Mouse (Mus musculus) heart, embryonic 11.5 days (tissue): ENCODE data around the gene Mzt1. TPM values are rescaled to one million over a fixed set of nuclear protein-coding genes. Genes with fewer than 3 reads are reported as not detected.

ENCODE experiments used
- ATAC-seq: fragments of 200-750 bp; cut with Nextera tagmentation; replicated peaks from 2 replicates; pipeline ENCODE4 v1.8.0; 2017; ENCODE audit warnings: moderate library complexity; ENCODE audit not compliant: insufficient number of reproducible peaks, low FRiP score, low TSS enrichment
- H3K27ac ChIP-seq: fragments of 300-500 bp; sonication (generic); 2 replicates; pipeline ENCODE4 v1.5.1; 2014; ENCODE audit warnings: mild to moderate bottlenecking, low read depth, low read length
- H3K27me3 ChIP-seq: fragments of 300-500 bp; sonication (generic); 2 replicates; pipeline ENCODE4 v1.6.1; 2014; ENCODE audit warnings: mild to moderate bottlenecking, low read length, mixed read lengths; ENCODE audit not compliant: control insufficient read depth, insufficient read depth
- H3K36me3 ChIP-seq: fragments of 300-500 bp; sonication (generic); 2 replicates; pipeline ENCODE4 v1.6.1; 2014; ENCODE audit warnings: mild to moderate bottlenecking, low read length, moderate library complexity, mixed read lengths; ENCODE audit not compliant: control insufficient read depth, insufficient read depth
- H3K4me1 ChIP-seq: fragments of 300-500 bp; sonication (generic); 2 replicates; pipeline ENCODE4 v1.6.1; 2014; ENCODE audit warnings: low read length; ENCODE audit not compliant: control insufficient read depth, insufficient read depth
- H3K4me2 ChIP-seq: fragments of 300-500 bp; sonication (generic); 2 replicates; pipeline ENCODE4 v1.6.1; 2014; ENCODE audit warnings: mild to moderate bottlenecking, moderate library complexity
- H3K4me3 ChIP-seq: fragments of 300-500 bp; sonication (generic); 2 replicates; pipeline ENCODE4 v1.5.1; 2014; ENCODE audit warnings: low read depth, low read length
- H3K9ac ChIP-seq: fragments of 300-500 bp; sonication (generic); 2 replicates; pipeline ENCODE4 v1.6.1; 2014; ENCODE audit warnings: mild to moderate bottlenecking, low read depth, low read length, moderate library complexity
- H3K9me3 ChIP-seq: fragments of 300-500 bp; sonication (generic); replicated peaks from 2 replicates; pipeline ENCODE4 v1.6.1; 2016; ENCODE audit warnings: low read length; ENCODE audit not compliant: control insufficient read depth
- WGBS: fragments of 180-500 bp; shearing (Covaris S2); extraction: QIAGEN DNeasy Blood & Tissue Kit; methylation state at CpG from one replicate; pipeline ENCODE4 v1.1.7; 2014; ENCODE audit not compliant: insufficient replicate concordance; 5-methylcytosine and 5-hydroxymethylcytosine counted together
- polyA plus RNA-seq: library from polyadenylated mRNA; unstranded; fragments of >200 nt; fragmentation: Nextera tagmentation; extraction: Ambion mirVana; gene quantifications from 2 replicates; pipeline ENCODE4 v1.2.1, GENCODE M21; 2014

Mzt1 gene
- polyA plus RNA-seq, 1 experiment from 2014 or later, result 97.9 TPM

DNA sequence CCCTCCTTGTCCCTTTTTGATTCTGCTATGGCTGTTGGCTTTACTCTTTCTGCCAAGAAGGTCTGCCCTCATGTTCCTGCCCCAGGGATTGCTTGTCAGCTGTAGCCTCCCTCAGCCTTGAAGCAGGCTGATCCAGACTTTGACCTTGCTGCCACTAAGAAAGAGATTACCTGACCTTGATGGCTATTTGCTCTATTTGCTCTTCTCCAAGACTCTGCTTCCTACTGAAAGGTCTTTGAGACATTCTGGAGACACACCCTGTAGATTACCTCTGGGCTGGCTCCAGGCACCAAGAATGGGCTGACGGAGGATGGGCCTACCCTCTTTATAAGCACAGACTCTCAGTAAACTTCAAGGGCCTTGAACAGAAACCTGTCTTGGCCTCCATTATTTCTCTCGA, 53.5 kb downstream of the Mzt1 start:
- H3K27me3 ChIP-seq, result no peaks in the 10 kb centered on the region
- H3K27ac ChIP-seq, result no peak overlapping the region
- no peak overlapping the region for H3K4me3 ChIP-seq
- no peak overlapping the region for H3K4me2 ChIP-seq
- H3K4me1 ChIP-seq, result no peaks in the 10 kb centered on the region
- no peaks in the 10 kb centered on the region for H3K9me3 ChIP-seq
- ATAC-seq, result no peak
- 78% methylated on average over 2 of the region's 2 CpGs for WGBS
- no peaks in the 10 kb centered on the region for H3K36me3 ChIP-seq
- no peak overlapping the region for H3K9ac ChIP-seq

DNA sequence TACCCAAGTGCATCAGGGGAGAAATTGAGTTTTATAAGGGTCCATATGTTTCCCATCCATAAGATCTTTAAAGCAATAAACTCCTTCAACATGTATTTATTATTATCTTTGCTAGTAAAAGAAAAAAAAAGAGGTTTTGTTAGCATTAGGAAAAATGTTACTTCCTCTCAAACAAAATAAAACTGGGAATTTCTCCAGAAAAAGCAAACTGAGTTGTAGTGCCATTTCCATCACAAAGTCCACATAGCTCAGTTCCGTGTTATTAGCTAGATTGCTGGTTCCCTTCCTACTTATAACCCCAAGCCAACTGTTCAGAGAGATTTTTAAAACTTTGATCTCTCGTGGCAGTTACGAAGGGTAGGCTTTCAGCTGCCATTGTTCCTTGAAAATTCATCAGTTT, 55.3 kb downstream of the Mzt1 start:
- Histone ChIP-seq H3K27ac (no peak overlapping the region), H3K36me3 (no peaks in the 10 kb centered on the region), H3K4me2 (no peak overlapping the region), H3K27me3 (no peaks in the 10 kb centered on the region), H3K9ac (no peak overlapping the region), H3K9me3 (no peaks in the 10 kb centered on the region), H3K4me1 (no peaks in the 10 kb centered on the region), H3K4me3 (no peak overlapping the region)
- WGBS, result 60% methylated on average over 3 of the region's 3 CpGs
- no peak for ATAC-seq

DNA sequence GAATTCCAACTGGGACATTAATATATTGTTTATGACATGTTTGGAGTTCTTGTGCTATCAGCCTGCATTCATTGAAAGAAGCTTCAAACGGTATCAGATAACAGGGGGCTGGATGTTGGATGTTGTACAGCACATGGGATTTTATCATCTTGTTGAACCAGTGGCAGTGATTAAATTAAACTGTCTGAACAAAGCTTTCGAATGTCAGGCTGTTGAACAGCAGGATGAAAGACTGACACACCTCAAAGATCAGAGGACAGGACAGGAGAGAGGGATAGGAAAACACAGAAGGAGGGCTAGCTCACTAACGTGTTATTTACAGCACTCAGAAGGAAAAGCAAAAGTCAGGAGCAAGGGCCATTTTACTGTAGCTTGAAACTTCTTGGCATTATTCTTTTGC, 56.1 kb downstream of the Mzt1 start:
- 34% methylated on average over 3 of the region's 3 CpGs for WGBS

More for the DNA sequence above, 56.1 kb downstream of the Mzt1 start:
- H3K4me3 ChIP-seq, result no peak overlapping the region
- H3K4me1 ChIP-seq, result no peaks in the 10 kb centered on the region
- H3K9me3 ChIP-seq, result no peaks in the 10 kb centered on the region
- H3K36me3 ChIP-seq, result no peaks in the 10 kb centered on the region
- no peak overlapping the region for H3K4me2 ChIP-seq
- ATAC-seq, result no peak
- no peak overlapping the region for H3K27ac ChIP-seq
- no peaks in the 10 kb centered on the region for H3K27me3 ChIP-seq
- H3K9ac ChIP-seq, result no peak overlapping the region

Other genes with a start within 250 kb of the Mzt1 start
- 1.0 and 1.8 TPM in 2 replicates for gene Rpl36a-ps1, start 51.8 kb downstream of the Mzt1 start, polyA plus RNA-seq
- 51.9 and 52.1 TPM in 2 replicates for gene Bora, start 88 bp upstream of the Mzt1 start, polyA plus RNA-seq
- 15.8 and 16.7 TPM in 2 replicates for gene Pibf1, start 53.3 kb upstream of the Mzt1 start, polyA plus RNA-seq
- gene Dis3, start 53.6 kb upstream of the Mzt1 start, polyA plus RNA-seq, result 27.3 and 31.9 TPM in 2 replicates